Mouse (Mus musculus): ENCODE data around the gene Gpr25. TPM values are rescaled to one million over a fixed set of nuclear protein-coding genes. Genes with fewer than 3 reads are reported as not detected.

Gene Gpr25
- polyA plus RNA-seq, 1 experiment from 2014 or later: not detected

DNA sequence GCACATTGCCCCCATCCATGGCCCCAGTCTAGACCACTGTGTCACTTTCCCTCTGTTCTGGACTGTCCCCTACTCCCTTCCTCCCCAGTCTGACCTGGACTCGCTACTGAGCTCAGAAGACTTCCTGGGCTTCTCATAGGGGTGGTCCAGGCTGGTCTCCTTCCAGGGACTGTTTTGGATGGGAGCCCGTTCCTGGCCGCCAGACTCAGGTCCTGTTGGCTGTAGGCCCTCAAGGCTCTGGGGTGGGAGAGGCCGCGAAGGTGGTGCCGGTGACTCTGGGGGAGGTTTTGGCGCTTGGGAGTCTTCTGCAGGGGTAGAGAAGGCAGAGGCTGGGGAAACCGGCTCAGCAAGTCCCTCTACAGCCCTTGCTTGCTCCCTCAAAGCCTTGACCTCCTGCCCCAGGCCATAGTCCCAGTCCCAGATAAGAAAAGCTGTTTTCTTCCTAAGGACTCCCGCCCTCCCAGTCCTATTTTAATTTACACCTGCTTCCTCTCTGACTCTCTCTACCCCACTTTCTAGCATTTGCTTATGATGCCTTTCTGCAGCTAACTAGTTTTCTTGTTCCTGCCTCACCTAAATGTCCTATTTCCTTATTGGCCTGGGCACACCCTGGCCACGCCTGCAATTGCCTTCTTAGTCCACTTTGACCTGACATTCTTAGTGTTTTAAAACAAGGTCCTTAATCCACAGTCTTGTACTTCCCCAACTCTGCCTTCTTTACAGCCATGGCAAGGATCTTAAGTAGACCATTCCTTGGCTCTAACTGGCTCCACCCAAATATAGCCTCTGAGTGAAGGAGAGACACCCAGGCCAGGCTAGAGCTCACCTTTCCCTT lies 40.4 kb downstream of the Gpr25 start:
- H3K4me3 ChIP-seq (replicated peaks): no peak overlapping the region
- no peaks in the 10 kb centered on the region for H3K9me3 ChIP-seq
- H3K4me1 ChIP-seq: peaks cover 14% of the 10 kb centered on the region
- peak overlapping the region; percentile 76 for H3K27ac ChIP-seq
- no peaks in the 10 kb centered on the region for H3K27me3 ChIP-seq (replicated peaks)
- 0 out of 2 replicates have a peak, but pooled peaks cover 3% of the 10 kb centered on the region for H3K36me3 ChIP-seq
- no peak overlapping the region for H3K9ac ChIP-seq
- WGBS: 64% methylated on average over 10 of the region's 10 CpGs
- ATAC-seq (ENCODE audit: insufficient read depth, low FRiP score, low read depth): peak; percentile 87
- H3K4me2 ChIP-seq: 0 out of 2 replicates have a peak overlapping the region, but pooled peaks have one; percentile 10

DNA sequence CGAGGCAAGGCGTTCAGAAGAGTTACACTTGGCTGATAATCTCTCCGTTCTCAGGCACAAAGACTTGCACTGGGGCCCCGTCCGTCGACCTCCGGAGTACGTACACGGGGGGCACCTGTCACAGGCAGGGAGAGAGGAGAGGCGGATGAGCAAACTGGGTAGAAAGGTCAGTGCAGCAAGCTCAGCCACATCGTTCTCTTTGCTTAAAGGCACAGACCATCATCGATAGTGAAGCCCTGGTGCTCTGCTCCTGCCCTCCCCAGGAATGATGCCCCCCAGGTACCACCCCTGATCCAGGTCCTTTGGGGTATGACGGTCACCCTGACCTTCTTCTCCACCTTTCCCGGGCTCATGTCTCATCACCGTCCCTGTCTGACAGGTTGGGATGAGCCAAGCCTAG lies 46.4 kb downstream of the Gpr25 start:
- Histone ChIP-seq H3K9ac (no peak overlapping the region), H3K36me3 (0 out of 2 replicates have a peak, but pooled peaks cover 3% of the 10 kb centered on the region), H3K4me2 (no peak overlapping the region), H3K27me3 (replicated peaks) (no peaks in the 10 kb centered on the region), H3K4me3 (replicated peaks) (no peak overlapping the region), H3K9me3 (no peaks in the 10 kb centered on the region), H3K4me1 (no peaks in the 10 kb centered on the region), H3K27ac (no peak overlapping the region)
- no peak for ATAC-seq (ENCODE audit: insufficient read depth, low FRiP score, low read depth)
- WGBS: 72% methylated on average over 15 of the region's 15 CpGs

DNA sequence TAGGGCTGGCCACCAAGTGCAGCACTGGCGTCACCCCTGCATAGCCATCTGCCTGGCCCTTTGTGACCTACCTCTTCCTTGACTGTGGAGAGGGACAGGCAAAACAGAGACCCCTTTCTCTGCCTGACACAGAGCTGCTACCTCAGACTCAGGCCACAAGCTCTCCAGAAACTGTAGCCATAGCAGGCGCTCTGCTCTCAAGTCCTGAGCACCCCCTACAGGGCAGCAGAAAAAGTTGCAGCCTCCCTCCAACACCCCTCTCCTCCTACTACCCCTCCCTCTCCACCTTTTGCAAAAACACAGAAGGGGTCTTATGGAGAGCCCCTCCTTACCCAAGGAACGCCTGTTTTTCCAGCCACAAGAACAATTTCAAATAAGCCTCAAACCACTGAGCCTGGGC lies 47.9 kb downstream of the Gpr25 start, which contains the start of gene Mroh3:
TSS of gene Mroh3 (minus strand) at position 26 of the 400 bp plus-strand sequence.
- H3K4me3 ChIP-seq (replicated peaks): no peak within 1 kb of the TSS

More for the DNA sequence above, 47.9 kb downstream of the Gpr25 start, which contains the start of gene Mroh3:
- no peak within 1 kb of the TSS for H3K27ac ChIP-seq
- WGBS: 63% methylated on average over 3 of the region's 3 CpGs
- no peak within 1 kb of the TSS for H3K4me2 ChIP-seq
- no peak within 1 kb of the TSS for H3K9ac ChIP-seq
- no peaks in the 10 kb centered on the region for H3K4me1 ChIP-seq
- H3K9me3 ChIP-seq: no peaks in the 10 kb centered on the region
- H3K36me3 ChIP-seq: no peaks in the 10 kb centered on the region
- ATAC-seq (ENCODE audit: insufficient read depth, low FRiP score, low read depth): no peak
- H3K27me3 ChIP-seq (replicated peaks): no peaks in the 10 kb centered on the region

Other genes starting within 250 kb of the Gpr25 start
- 0.33 and 0.50 TPM in 2 replicates for gene Ascl5, start 210.1 kb downstream of the Gpr25 start, polyA plus RNA-seq (2015; fragmentation: Nextera tagmentation; extraction: Ambion mirVana)
- 0.10 and 0.17 TPM in 2 replicates for gene Cacna1s, start 208.1 kb downstream of the Gpr25 start, polyA plus RNA-seq (2015; fragmentation: Nextera tagmentation; extraction: Ambion mirVana)
- gene Kif21b, start 129.5 kb downstream of the Gpr25 start, polyA plus RNA-seq (2015; fragmentation: Nextera tagmentation; extraction: Ambion mirVana): 3.3 and 3.8 TPM in 2 replicates
- 0.66 and 0.73 TPM in 2 replicates for gene Mroh3, start 48.0 kb downstream of the Gpr25 start, polyA plus RNA-seq (2015; fragmentation: Nextera tagmentation; extraction: Ambion mirVana)
- 30.8 and 33.1 TPM in 2 replicates for gene Inava, start 26.6 kb downstream of the Gpr25 start, polyA plus RNA-seq (2015; fragmentation: Nextera tagmentation; extraction: Ambion mirVana)
- gene Camsap2, start 85.2 kb upstream of the Gpr25 start, polyA plus RNA-seq (2015; fragmentation: Nextera tagmentation; extraction: Ambion mirVana): 8.7 and 9.5 TPM in 2 replicates
- gene Ddx59, start 154.4 kb upstream of the Gpr25 start, polyA plus RNA-seq (2015; fragmentation: Nextera tagmentation; extraction: Ambion mirVana): 12.5 and 13.0 TPM in 2 replicates
- 5.2 and 6.6 TPM in 2 replicates for gene Kif14, start 205.5 kb upstream of the Gpr25 start, polyA plus RNA-seq (2015; fragmentation: Nextera tagmentation; extraction: Ambion mirVana)